Mouse (Mus musculus) MEL (cell line): ENCODE results near the gene Pnpla3.

ENCODE experiments used
- CTCF ChIP-seq, 3 experiments: IDR thresholded peaks in 2 of 3; conservative IDR thresholded peaks in 1 of 3; 2 replicates each; pipeline ENCODE4 v1.5.1; 2011 to 2012; ENCODE audit warnings: low read length in 3 of 3, low read depth in 2 of 3, mild to moderate bottlenecking in 2 of 3, improper control_type of control experiment in 1 of 3, inconsistent platforms in 1 of 3, mixed read lengths in 1 of 3, moderate library complexity in 1 of 3; ENCODE audit not compliant: control insufficient read depth in 1 of 3, insufficient read depth in 1 of 3, poor library complexity in 1 of 3, severe bottlenecking in 1 of 3
- E2F4 ChIP-seq: IDR thresholded peaks from 2 replicates; pipeline ENCODE4 v1.6.1; 2011; ENCODE audit warnings: low read depth, low read length, improper control_type of control experiment, borderline replicate concordance
- EP300 ChIP-seq, 2 experiments: IDR thresholded peaks; 2 replicates each; pipeline ENCODE4 v1.6.1; 2011; ENCODE audit warnings: improper control_type of control experiment in 2 of 2, low read length in 2 of 2, low read depth in 1 of 2, mild to moderate bottlenecking in 1 of 2
- JUND ChIP-seq: IDR thresholded peaks from 2 replicates; pipeline ENCODE4 v1.6.1; 2011; ENCODE audit warnings: low read depth, mild to moderate bottlenecking, improper control_type of control experiment, low read length
- KAT2A ChIP-seq: conservative IDR thresholded peaks from 2 replicates; pipeline ENCODE4 v1.6.1; 2012; ENCODE audit warnings: low read depth, low read length, improper control_type of control experiment, inconsistent platforms
- MAX ChIP-seq: IDR thresholded peaks from 2 replicates; pipeline ENCODE4 v1.6.1; 2011; ENCODE audit warnings: low read length, improper control_type of control experiment
- POLR2A ChIP-seq, 2 experiments: IDR thresholded peaks; 2 replicates each; pipeline ENCODE4 v1.6.1; 2011 to 2012; ENCODE audit warnings: low read length in 2 of 2, mild to moderate bottlenecking in 2 of 2, control low read depth in 1 of 2, improper control_type of control experiment in 1 of 2, low read depth in 1 of 2, moderate library complexity in 1 of 2; ENCODE audit not compliant: control insufficient read depth in 1 of 2, insufficient read depth in 1 of 2, poor library complexity in 1 of 2
- POLR2AphosphoS2 ChIP-seq: IDR thresholded peaks from 2 replicates; pipeline ENCODE4 v1.6.1; 2011; ENCODE audit warnings: low read length, improper control_type of control experiment
- UBTF ChIP-seq: IDR thresholded peaks from 2 replicates; pipeline ENCODE4 v1.6.1; 2012; ENCODE audit warnings: low read depth, mild to moderate bottlenecking, inconsistent platforms, low read length, improper control_type of control experiment, moderate library complexity, borderline replicate concordance; ENCODE audit not compliant: insufficient read depth
- USF1 ChIP-seq: IDR thresholded peaks from 2 replicates; pipeline ENCODE4 v1.6.1; 2014; ENCODE audit warnings: low read depth, mild to moderate bottlenecking, inconsistent platforms, low read length, improper control_type of control experiment, moderate library complexity
- ZC3H11A ChIP-seq: IDR thresholded peaks from 2 replicates; pipeline ENCODE4 v1.6.1; 2012; ENCODE audit warnings: low read depth, mild to moderate bottlenecking, inconsistent platforms, low read length, improper control_type of control experiment

DNA sequence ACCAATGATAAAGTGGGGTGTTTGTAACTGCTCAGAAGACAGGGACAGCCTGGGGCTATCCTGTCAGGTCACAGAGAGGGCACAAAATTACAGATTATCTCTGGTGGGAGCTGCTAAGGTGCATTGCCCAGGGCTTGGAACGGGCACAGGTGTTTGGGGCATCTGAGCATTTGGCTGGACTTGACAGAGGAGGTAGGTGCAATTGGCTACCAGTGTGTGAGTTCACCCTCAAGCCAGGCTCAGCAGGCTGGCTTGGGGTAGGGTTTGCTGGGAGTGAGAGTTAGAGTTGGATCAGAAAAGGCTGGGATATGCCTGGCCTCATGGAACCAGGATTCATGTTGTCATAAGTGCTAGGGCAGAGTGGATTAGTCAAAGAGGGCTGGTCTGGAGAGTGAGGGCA is 1.9 kb downstream of the Pnpla3 start:
- no peak for TF ChIP-seq EP300 (IDR thresholded peaks at IDR 0.05; ENCODE audit: low read depth in 1 of 2, low read length in 2 of 2)
- TF ChIP-seq JUND = no peak
- no peak for TF ChIP-seq MAX
- TF ChIP-seq POLR2A (IDR thresholded peaks at IDR 0.05; ENCODE audit: control insufficient read depth in 1 of 2, insufficient read depth in 1 of 2, low read depth in 1 of 2, low read length in 2 of 2, poor library complexity in 1 of 2) = no peak
- no peak for TF ChIP-seq CTCF (IDR thresholded peaks at IDR 0.05 in 2 of 3, conservative IDR thresholded peaks at IDR 0.05 in 1 of 3; ENCODE audit: control insufficient read depth in 1 of 3, insufficient read depth in 1 of 3, low read depth in 2 of 3, low read length in 3 of 3, poor library complexity in 1 of 3, severe bottlenecking in 1 of 3)
- TF ChIP-seq KAT2A = no peak
- no peak for TF ChIP-seq POLR2AphosphoS2
- no peak for TF ChIP-seq ZC3H11A
- TF ChIP-seq USF1 = no peak
- TF ChIP-seq UBTF = no peak
- TF ChIP-seq E2F4 = no peak
